Mouse (Mus musculus) small intestine, adult 2 months (tissue): ENCODE results near the gene Pth2.

Experiments
- CTCF ChIP-seq: fragments of 200-500 bp; IDR thresholded peaks from 2 replicates; pipeline ENCODE4 v1.5.1; 2012; ENCODE audit warnings: low read depth, mild to moderate bottlenecking, control low read depth, inconsistent platforms, low read length, moderate library complexity, mixed read lengths; ENCODE audit not compliant: insufficient replicate concordance, insufficient read length; ENCODE audit errors: extremely low read depth
- POLR2A ChIP-seq: fragments of 200-500 bp; IDR thresholded peaks from 2 replicates; pipeline ENCODE4 v1.6.1; 2012; ENCODE audit warnings: low read depth, mild to moderate bottlenecking, control low read depth, inconsistent platforms, low read length, moderate library complexity

GRCm38 (mm10) chr7:45144368-45145174 lies 36.2 kb upstream of the Pth2 start:
- TF ChIP-seq CTCF, result no peak
- no peak for TF ChIP-seq POLR2A
